14 mouse cellular contexts compared by ENCODE assay signal in genomic region chr13:95127288-95127687, GRCm38 (mm10).
"Had no signal": no experiment of that assay in that cellular context is flagged by ENCODE, and none has a peak within 500 bp of the region (broad histone marks: within the 10 kb centered on the region; RNA-seq: fewer than 3 reads in every experiment).

No protein-coding gene starts in this region.

- H3K9ac ChIP-seq: liver, embryonic 14.5 days; liver, postnatal 0 days; lung, embryonic 14.5 days; midbrain, embryonic 12.5 days; midbrain, embryonic 15.5 days; neural tube, embryonic 12.5 days; neural tube, embryonic 15.5 days had no signal

- ATAC-seq: liver, postnatal 0 days; lung, postnatal 0 days; midbrain, embryonic 15.5 days had no signal

- H3K9me3 ChIP-seq: midbrain, embryonic 12.5 days; midbrain, embryonic 15.5 days; neural tube, embryonic 12.5 days; neural tube, embryonic 15.5 days had no signal

- H3K4me3 ChIP-seq: midbrain, embryonic 12.5 days; midbrain, embryonic 15.5 days; neural tube, embryonic 12.5 days; neural tube, embryonic 15.5 days had no signal

- H3K4me1 ChIP-seq: midbrain, embryonic 12.5 days; midbrain, embryonic 15.5 days; neural tube, embryonic 12.5 days had no signal

- H3K27ac ChIP-seq: kidney, postnatal 0 days; liver, embryonic 14.5 days; macrophage; midbrain, embryonic 12.5 days; midbrain, embryonic 15.5 days; neural tube, embryonic 12.5 days; neural tube, embryonic 15.5 days had no signal

- DNase-seq: kidney, postnatal 25 days; liver, postnatal 0 days; lung, embryonic 14.5 days; retina, postnatal 1 day; thymus, adult 18-20 months; thymus, postnatal 36 days had no signal

- H3K36me3 ChIP-seq: midbrain, embryonic 12.5 days; midbrain, embryonic 15.5 days; neural tube, embryonic 12.5 days; neural tube, embryonic 15.5 days had no signal

- H3K27me3 ChIP-seq: midbrain, embryonic 12.5 days; midbrain, embryonic 15.5 days; neural tube, embryonic 12.5 days; neural tube, embryonic 15.5 days had no signal

- H3K4me2 ChIP-seq: lung, embryonic 14.5 days; midbrain, embryonic 12.5 days; midbrain, embryonic 15.5 days; neural tube, embryonic 12.5 days; neural tube, embryonic 15.5 days had no signal
